Mouse (Mus musculus) MEL (cell line): ENCODE measurements around the gene C5ar2. TPM values are rescaled to one million over a fixed set of nuclear protein-coding genes. Genes with fewer than 3 reads are reported as not detected.

ENCODE experiments used
- DNase-seq: peaks from one replicate; pipeline ENCODE4 v3.0.0; 2011; ENCODE audit warnings: low read depth, low spot score
- H3K27ac ChIP-seq: 2 replicates; pipeline ENCODE4 v1.5.1; 2012; ENCODE audit warnings: low read depth, mild to moderate bottlenecking, control low read depth, low read length, moderate library complexity; ENCODE audit not compliant: control insufficient read depth
- H3K27me3 ChIP-seq, 2 experiments: fragments of 150-350 bp in 1 of 2; sonication (generic) in 1 of 2; 2 replicates each; pipeline ENCODE4 v1.6.1; 2012; ENCODE audit warnings: low read length in 2 of 2, mild to moderate bottlenecking in 2 of 2, improper control_type of control experiment in 1 of 2, moderate library complexity in 1 of 2; ENCODE audit not compliant: insufficient read depth in 2 of 2, control insufficient read depth in 1 of 2
- H3K36me3 ChIP-seq, 2 experiments: 2 replicates each; pipeline ENCODE4 v1.6.1; 2012 to 2014; ENCODE audit warnings: low read length in 2 of 2, improper control_type of control experiment in 1 of 2, inconsistent platforms in 1 of 2, mild to moderate bottlenecking in 1 of 2; ENCODE audit not compliant: insufficient read depth in 2 of 2, control insufficient read depth in 1 of 2
- H3K4me1 ChIP-seq, 2 experiments: fragments of 150-350 bp in 1 of 2; sonication (generic) in 1 of 2; 2 replicates each; pipeline ENCODE4 v1.6.1; 2012; ENCODE audit warnings: low read length in 2 of 2, improper control_type of control experiment in 1 of 2, mild to moderate bottlenecking in 1 of 2; ENCODE audit not compliant: insufficient read depth in 2 of 2, control insufficient read depth in 1 of 2
- H3K4me3 ChIP-seq, 2 experiments: fragments of 150-350 bp in 1 of 2; sonication (generic) in 1 of 2; 2 replicates each; pipeline ENCODE4 v1.5.1; 2012; ENCODE audit warnings: low read depth in 2 of 2, low read length in 2 of 2, mild to moderate bottlenecking in 2 of 2, moderate library complexity in 2 of 2, control low read depth in 1 of 2, improper control_type of control experiment in 1 of 2; ENCODE audit not compliant: control insufficient read depth in 1 of 2, insufficient read depth in 1 of 2
- H3K79me2 ChIP-seq: 2 replicates; pipeline ENCODE4 v1.6.1; 2012; ENCODE audit warnings: mild to moderate bottlenecking, low read length, moderate library complexity; ENCODE audit not compliant: control insufficient read depth, poor library complexity, insufficient read depth
- H3K9ac ChIP-seq: 2 replicates; pipeline ENCODE4 v1.6.1; 2012; ENCODE audit warnings: low read depth, mild to moderate bottlenecking, control low read depth, low read length, moderate library complexity; ENCODE audit not compliant: control insufficient read depth, poor library complexity, severe bottlenecking
- H3K9me3 ChIP-seq: fragments of 150-350 bp; sonication (generic); replicated peaks from 2 replicates; pipeline ENCODE4 v1.6.1; 2012; ENCODE audit warnings: mild to moderate bottlenecking, low read length, improper control_type of control experiment, moderate library complexity; ENCODE audit not compliant: insufficient read depth
- BHLHE40 ChIP-seq: IDR thresholded peaks from 2 replicates; pipeline ENCODE4 v1.6.1; 2012; ENCODE audit warnings: low read depth, mild to moderate bottlenecking, inconsistent platforms, low read length, improper control_type of control experiment, borderline replicate concordance
- CHD1 ChIP-seq: IDR thresholded peaks from 2 replicates; pipeline ENCODE4 v1.6.1; 2012; ENCODE audit warnings: low read depth, mild to moderate bottlenecking, inconsistent platforms, low read length, improper control_type of control experiment
- CHD2 ChIP-seq: IDR thresholded peaks from 2 replicates; pipeline ENCODE4 v1.6.1; 2011; ENCODE audit warnings: low read length, improper control_type of control experiment
- CTCF ChIP-seq, 3 experiments: IDR thresholded peaks in 2 of 3; conservative IDR thresholded peaks in 1 of 3; 2 replicates each; pipeline ENCODE4 v1.5.1; 2011 to 2012; ENCODE audit warnings: low read length in 3 of 3, low read depth in 2 of 3, mild to moderate bottlenecking in 2 of 3, improper control_type of control experiment in 1 of 3, inconsistent platforms in 1 of 3, mixed read lengths in 1 of 3, moderate library complexity in 1 of 3; ENCODE audit not compliant: control insufficient read depth in 1 of 3, insufficient read depth in 1 of 3, poor library complexity in 1 of 3, severe bottlenecking in 1 of 3
- E2F4 ChIP-seq: IDR thresholded peaks from 2 replicates; pipeline ENCODE4 v1.6.1; 2011; ENCODE audit warnings: low read depth, low read length, improper control_type of control experiment, borderline replicate concordance
- ELF1 ChIP-seq: IDR thresholded peaks from 2 replicates; pipeline ENCODE4 v1.6.1; 2014; ENCODE audit warnings: low read depth, mild to moderate bottlenecking, inconsistent platforms, low read length, improper control_type of control experiment, moderate library complexity
- EP300 ChIP-seq, 2 experiments: IDR thresholded peaks; 2 replicates each; pipeline ENCODE4 v1.6.1; 2011; ENCODE audit warnings: improper control_type of control experiment in 2 of 2, low read length in 2 of 2, low read depth in 1 of 2, mild to moderate bottlenecking in 1 of 2
- GATA1 ChIP-seq: IDR thresholded peaks from 2 replicates; pipeline ENCODE4 v1.6.1; 2011; ENCODE audit warnings: low read depth, low read length, improper control_type of control experiment
- HCFC1 ChIP-seq: IDR thresholded peaks from 2 replicates; pipeline ENCODE4 v1.6.1; 2012; ENCODE audit warnings: low read depth, mild to moderate bottlenecking, inconsistent platforms, low read length, improper control_type of control experiment, moderate library complexity
- JUND ChIP-seq: IDR thresholded peaks from 2 replicates; pipeline ENCODE4 v1.6.1; 2011; ENCODE audit warnings: low read depth, mild to moderate bottlenecking, improper control_type of control experiment, low read length
- MAFK ChIP-seq: IDR thresholded peaks from 2 replicates; pipeline ENCODE4 v1.6.1; 2011; ENCODE audit warnings: low read depth, mild to moderate bottlenecking, low read length, improper control_type of control experiment, borderline replicate concordance
- MAX ChIP-seq: IDR thresholded peaks from 2 replicates; pipeline ENCODE4 v1.6.1; 2011; ENCODE audit warnings: low read length, improper control_type of control experiment
- MEF2A ChIP-seq: IDR thresholded peaks from 2 replicates; pipeline ENCODE4 v1.6.1; 2014; ENCODE audit warnings: low read depth, mild to moderate bottlenecking, inconsistent platforms, low read length, improper control_type of control experiment; ENCODE audit not compliant: poor library complexity, insufficient replicate concordance, severe bottlenecking; ENCODE audit errors: extremely low read depth
- MXI1 ChIP-seq: IDR thresholded peaks from 2 replicates; pipeline ENCODE4 v1.6.1; 2011; ENCODE audit warnings: mild to moderate bottlenecking, low read depth, low read length, improper control_type of control experiment
- MYB ChIP-seq: IDR thresholded peaks from 2 replicates; pipeline ENCODE4 v1.6.1; 2011; ENCODE audit warnings: mild to moderate bottlenecking, low read depth, low read length, improper control_type of control experiment
- NELFE ChIP-seq: IDR thresholded peaks from 2 replicates; pipeline ENCODE4 v1.6.1; 2011; ENCODE audit warnings: low read depth, low read length, improper control_type of control experiment
- NRF1 ChIP-seq: IDR thresholded peaks from 2 replicates; pipeline ENCODE4 v1.6.1; 2014; ENCODE audit warnings: low read depth, mild to moderate bottlenecking, inconsistent platforms, low read length, improper control_type of control experiment, moderate library complexity; ENCODE audit not compliant: poor library complexity, insufficient read depth, severe bottlenecking
- POLR2A ChIP-seq, 2 experiments: IDR thresholded peaks; 2 replicates each; pipeline ENCODE4 v1.6.1; 2011 to 2012; ENCODE audit warnings: low read length in 2 of 2, mild to moderate bottlenecking in 2 of 2, control low read depth in 1 of 2, improper control_type of control experiment in 1 of 2, low read depth in 1 of 2, moderate library complexity in 1 of 2; ENCODE audit not compliant: control insufficient read depth in 1 of 2, insufficient read depth in 1 of 2, poor library complexity in 1 of 2
- POLR2AphosphoS2 ChIP-seq: IDR thresholded peaks from 2 replicates; pipeline ENCODE4 v1.6.1; 2011; ENCODE audit warnings: low read length, improper control_type of control experiment
- POLR2AphosphoS5 ChIP-seq: IDR thresholded peaks from 2 replicates; pipeline ENCODE4 v1.6.1; 2012; ENCODE audit warnings: low read depth, borderline replicate concordance, mild to moderate bottlenecking, inconsistent platforms, low read length, moderate library complexity, mixed read lengths
- RAD21 ChIP-seq: IDR thresholded peaks from 2 replicates; pipeline ENCODE4 v1.6.1; 2011; ENCODE audit warnings: mild to moderate bottlenecking, low read depth, low read length, improper control_type of control experiment
- RCOR1 ChIP-seq: IDR thresholded peaks from 2 replicates; pipeline ENCODE4 v1.6.1; 2012; ENCODE audit warnings: low read depth, mild to moderate bottlenecking, inconsistent platforms, low read length, improper control_type of control experiment
- SMC3 ChIP-seq: IDR thresholded peaks from 2 replicates; pipeline ENCODE4 v1.6.1; 2011; ENCODE audit warnings: low read depth, low read length, improper control_type of control experiment
- TAL1 ChIP-seq: IDR thresholded peaks from 2 replicates; pipeline ENCODE4 v1.6.1; 2012; ENCODE audit warnings: mild to moderate bottlenecking, inconsistent platforms, low read length, moderate library complexity, mixed read lengths
- TBP ChIP-seq: IDR thresholded peaks from 2 replicates; pipeline ENCODE4 v1.8.0; 2011; ENCODE audit warnings: low read depth, low read length, improper control_type of control experiment
- TCF12 ChIP-seq: IDR thresholded peaks from 2 replicates; pipeline ENCODE4 v1.6.1; 2014; ENCODE audit warnings: low read depth, mild to moderate bottlenecking, inconsistent platforms, low read length, improper control_type of control experiment, moderate library complexity
- UBTF ChIP-seq: IDR thresholded peaks from 2 replicates; pipeline ENCODE4 v1.6.1; 2012; ENCODE audit warnings: low read depth, mild to moderate bottlenecking, inconsistent platforms, low read length, improper control_type of control experiment, moderate library complexity, borderline replicate concordance; ENCODE audit not compliant: insufficient read depth
- USF1 ChIP-seq: IDR thresholded peaks from 2 replicates; pipeline ENCODE4 v1.6.1; 2014; ENCODE audit warnings: low read depth, mild to moderate bottlenecking, inconsistent platforms, low read length, improper control_type of control experiment, moderate library complexity
- USF2 ChIP-seq, 2 experiments: IDR thresholded peaks; 2 replicates each; pipeline ENCODE4 v1.6.1; 2011 to 2012; ENCODE audit warnings: improper control_type of control experiment in 2 of 2, low read length in 2 of 2, borderline replicate concordance in 1 of 2, inconsistent platforms in 1 of 2, low read depth in 1 of 2, mild to moderate bottlenecking in 1 of 2; ENCODE audit not compliant: insufficient read depth in 1 of 2
- ZC3H11A ChIP-seq: IDR thresholded peaks from 2 replicates; pipeline ENCODE4 v1.6.1; 2012; ENCODE audit warnings: low read depth, mild to moderate bottlenecking, inconsistent platforms, low read length, improper control_type of control experiment
- ZNF384 ChIP-seq: IDR thresholded peaks from 2 replicates; pipeline ENCODE4 v1.6.1; 2012; ENCODE audit warnings: low read depth, mild to moderate bottlenecking, inconsistent platforms, low read length, improper control_type of control experiment
- polyA plus RNA-seq, 2 experiments: library from polyadenylated mRNA; stranded (reverse) in 1 of 2; unstranded in 1 of 2; fragments of >175 nt in 1 of 2; fragments of >200 nt in 1 of 2; gene quantifications; 2 replicates each; pipeline versions ENCODE4 v1.2.1 to v1.2.4; 2012; ENCODE audit warnings: low replicate concordance in 2 of 2, low read depth in 1 of 2; ENCODE audit not compliant: insufficient read length in 2 of 2, insufficient read depth in 1 of 2, missing spikeins in 1 of 2
- total RNA-seq: library from RNA; depleted of rRNA; stranded (reverse); fragments of 300-350 nt; gene quantifications from 2 replicates; pipeline ENCODE4 v1.2.3, GENCODE M21; 2012

Gene C5ar2
- total and polyA plus RNA-seq, 3 experiments: 0.49 to 1.7 TPM; not detected in 1

GRCm38 (mm10) chr7:16274922-16275890 is 31.3 kb upstream of the C5ar2 start (continued):
- no peak for TF ChIP-seq NRF1
- no peak for TF ChIP-seq CTCF (IDR thresholded peaks at IDR 0.05 in 2 of 3, conservative IDR thresholded peaks at IDR 0.05 in 1 of 3; ENCODE audit: control insufficient read depth in 1 of 3, insufficient read depth in 1 of 3, low read depth in 2 of 3, low read length in 3 of 3, poor library complexity in 1 of 3, severe bottlenecking in 1 of 3)
- TF ChIP-seq NELFE: peak; percentile 41; the same call in 1 of the 2 replicates
- 0 out of 2 replicates have a peak, but pooled peaks have one; percentile 49 for TF ChIP-seq JUND
- 0 out of 2 replicates have a peak, but pooled peaks have one; percentile 28 for TF ChIP-seq MAFK

- Histone ChIP-seq H3K27ac (peak overlapping the region; percentile 99), H3K4me3 (peak overlapping the region; percentile 81 to 88), H3K36me3 (peaks cover 0 to 13% of the 10 kb centered on the region in 2 experiments; a peak in 2 of 4 replicates), H3K4me1 (peaks cover 3 to 23% of the 10 kb centered on the region in 2 experiments; a peak in 3 of 4 replicates), H3K79me2 (peaks cover 35% of the 10 kb centered on the region), H3K27me3 (no peaks in the 10 kb centered on the region), H3K9me3 (no peaks in the 10 kb centered on the region), H3K9ac (peak overlapping the region; percentile 97)
- peak; percentile 93 for DNase-seq
- TF ChIP-seq RAD21: no peak
- TF ChIP-seq SMC3: no peak
- no peak for TF ChIP-seq ZNF384
- peak; percentile 19 for TF ChIP-seq POLR2AphosphoS2
- TF ChIP-seq MXI1: peak; percentile 62
- no peak for TF ChIP-seq NRF1
- TF ChIP-seq MAX: peak; percentile 72
- TF ChIP-seq TAL1: no peak
- no peak for TF ChIP-seq GATA1
- peak; percentile 82 for TF ChIP-seq NELFE
- no peak for TF ChIP-seq MYB
- no peak for TF ChIP-seq BHLHE40
- TF ChIP-seq POLR2A (IDR thresholded peaks at IDR 0.05; ENCODE audit: control insufficient read depth in 1 of 2, insufficient read depth in 1 of 2, low read depth in 1 of 2, low read length in 2 of 2, poor library complexity in 1 of 2): peak in 1 of 2 experiments; percentile 84; a peak in 2 of 4 replicates
- peak; percentile 64 for TF ChIP-seq HCFC1
- TF ChIP-seq CHD2: no peak
- no peak for TF ChIP-seq ELF1
- TF ChIP-seq RCOR1: no peak
- TF ChIP-seq E2F4: peak; percentile 92
- TF ChIP-seq TBP: peak; percentile 87
- no peak for TF ChIP-seq MEF2A
- peak; percentile 34; the same call in 1 of the 2 replicates for TF ChIP-seq TCF12
- 0 out of 2 replicates have a peak, but pooled peaks have one; percentile 10 for TF ChIP-seq CHD1
- TF ChIP-seq USF1: no peak
- 0 out of 2 replicates have a peak, but pooled peaks have one; percentile 81 for TF ChIP-seq POLR2AphosphoS5
- TF ChIP-seq ZC3H11A: no peak
- no peak for TF ChIP-seq USF2 (IDR thresholded peaks at IDR 0.05; ENCODE audit: borderline replicate concordance in 1 of 2, insufficient read depth in 1 of 2, low read depth in 1 of 2, low read length in 2 of 2)
- TF ChIP-seq MAFK: no peak
- TF ChIP-seq UBTF: no peak
- no peak for TF ChIP-seq CTCF (IDR thresholded peaks at IDR 0.05 in 2 of 3, conservative IDR thresholded peaks at IDR 0.05 in 1 of 3; ENCODE audit: control insufficient read depth in 1 of 3, insufficient read depth in 1 of 3, low read depth in 2 of 3, low read length in 3 of 3, poor library complexity in 1 of 3, severe bottlenecking in 1 of 3)
- no peak for TF ChIP-seq EP300 (IDR thresholded peaks at IDR 0.05; ENCODE audit: low read depth in 1 of 2, low read length in 2 of 2)
Observed at GRCm38 (mm10) chr7:16273766-16274140, 29.8 kb upstream of the C5ar2 start.
